Mouse (Mus musculus) adrenal gland (tissue): ENCODE data around the gene Prkg1.
"Not testable (repeated sequence)": the region's sequence is repeated elsewhere in the genome, so short reads cannot be mapped to it uniquely, and the experiment has no call there.

Experiments
- intact Hi-C: fragments of 180-260 bp; cut with DNase I; formaldehyde crosslinking; loops from one replicate; pipeline ENCODE4 v1.15.1; 2025

Prkg1 gene

GRCm38 (mm10) chr19:31337863-31338217 is 427.0 kb downstream of the Prkg1 start:
- intact Hi-C loops, result no loop called here

DNA sequence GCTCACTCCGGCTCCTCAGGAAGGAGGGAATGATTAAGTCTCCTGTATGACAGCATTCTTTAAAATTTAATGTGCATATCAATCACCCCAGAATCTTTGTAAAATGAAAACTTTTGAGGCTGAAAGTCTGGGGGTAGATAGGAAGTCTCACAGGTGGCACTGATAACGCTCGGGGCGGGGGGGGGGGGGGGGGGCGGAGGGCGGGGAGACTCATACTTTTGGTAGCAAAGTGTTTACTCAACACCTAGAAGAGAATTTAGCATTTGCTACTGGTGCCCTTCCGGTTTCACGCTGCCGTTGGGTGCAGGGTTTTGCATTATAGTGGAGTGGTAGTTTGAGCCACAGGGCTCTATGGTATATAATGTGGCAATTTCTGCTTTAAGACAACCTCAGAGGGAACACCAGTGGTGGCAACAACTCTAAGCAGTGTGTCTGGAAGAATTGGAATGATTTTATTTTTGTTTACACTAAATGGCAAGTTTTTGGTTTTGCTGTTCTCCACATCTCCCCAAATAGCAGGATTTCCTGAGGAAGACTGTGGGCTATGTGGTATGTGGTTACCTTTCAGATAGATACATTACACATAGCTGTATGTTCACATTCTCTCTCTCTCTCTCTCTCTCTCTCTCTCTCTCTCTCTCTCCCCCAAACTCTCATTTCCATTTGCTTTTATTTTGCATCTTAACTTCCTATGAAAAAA is 427.5 kb downstream of the Prkg1 start:
- intact Hi-C loops, result no loop called here

DNA sequence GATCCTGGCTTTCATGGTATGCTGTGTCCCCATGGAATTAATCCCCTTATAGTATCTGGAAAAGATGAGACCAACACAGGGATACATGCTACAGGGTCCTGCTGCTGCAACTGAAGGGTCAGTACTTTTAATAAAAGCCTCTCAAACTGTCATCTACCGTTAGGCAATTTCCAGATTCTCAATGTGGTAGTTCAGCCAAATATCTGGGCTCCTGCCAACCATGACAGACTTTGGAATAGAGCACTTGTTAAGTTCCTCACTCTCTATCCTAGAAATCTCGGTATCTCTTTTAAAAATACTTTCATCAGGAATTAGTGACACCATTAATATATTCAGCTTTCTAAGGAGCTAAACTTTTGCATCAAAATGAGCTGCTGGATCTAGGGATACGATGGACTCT is 428.5 kb downstream of the Prkg1 start:
- intact Hi-C loops, result no loop called here

- intact Hi-C loops, result no loop called here
Observed at GRCm38 (mm10) chr19:31329893-31330292, 434.9 kb downstream of the Prkg1 start.

GRCm38 (mm10) chr19:31304760-31305159 is 460.1 kb downstream of the Prkg1 start:
- intact Hi-C loops, result no loop called here

DNA sequence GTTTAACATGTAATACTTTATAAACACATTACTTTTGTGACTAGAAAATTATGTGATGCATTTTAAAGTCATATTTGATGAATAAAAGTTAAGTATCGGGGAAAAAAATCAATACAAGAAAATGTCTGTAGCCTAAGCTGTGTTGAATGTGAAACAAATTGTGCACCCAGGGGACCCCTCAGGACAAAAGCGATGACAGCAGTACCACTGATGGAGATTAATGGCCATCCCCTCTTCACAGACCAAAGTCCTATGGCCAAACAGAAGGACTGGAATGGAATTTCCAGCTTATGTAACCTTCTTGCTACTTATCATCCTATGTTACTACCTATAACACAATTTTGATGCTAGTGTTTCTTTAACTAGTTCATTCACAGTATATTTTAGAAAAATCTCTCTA is 473.6 kb downstream of the Prkg1 start:
- intact Hi-C loops, result no loop called here

DNA sequence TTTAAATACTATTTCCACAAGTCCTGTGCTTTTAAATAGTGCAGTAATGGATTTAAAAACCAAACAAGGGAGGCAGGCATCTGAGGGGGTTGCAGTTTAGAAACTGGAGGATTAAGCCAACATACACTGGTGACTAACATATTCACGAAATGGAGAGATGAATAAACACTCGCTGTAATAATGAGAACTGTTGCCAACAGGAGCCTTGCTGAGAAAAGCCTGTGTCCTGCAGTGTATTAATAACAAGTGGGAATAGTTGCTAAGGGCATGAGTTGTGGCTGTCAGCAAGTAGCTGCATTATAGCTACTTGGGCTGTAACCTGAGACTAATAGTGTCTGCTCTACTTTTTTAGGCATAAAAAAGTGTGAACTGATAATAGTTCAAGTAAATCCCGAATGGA is 480.3 kb downstream of the Prkg1 start:
- intact Hi-C loops, result no loop called here

DNA sequence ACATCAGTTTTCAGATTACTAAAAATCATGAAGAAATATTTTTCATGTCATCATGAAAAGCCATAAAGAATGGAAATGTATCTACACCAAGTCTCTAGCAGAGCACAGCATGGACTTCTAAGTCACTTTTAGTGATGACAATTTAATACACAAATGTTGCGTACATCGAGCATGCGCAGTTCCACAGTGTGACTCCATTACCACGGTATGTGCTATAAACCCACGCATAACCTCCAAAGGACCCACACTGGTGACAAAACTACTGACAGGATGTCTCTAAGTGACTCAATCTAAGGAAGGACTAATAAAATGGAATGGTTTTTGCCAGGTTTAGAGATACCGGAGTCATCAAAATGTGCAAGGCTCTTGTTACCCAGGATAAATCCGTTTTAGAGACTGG is 480.7 kb downstream of the Prkg1 start:
- intact Hi-C loops, result no loop called here

DNA sequence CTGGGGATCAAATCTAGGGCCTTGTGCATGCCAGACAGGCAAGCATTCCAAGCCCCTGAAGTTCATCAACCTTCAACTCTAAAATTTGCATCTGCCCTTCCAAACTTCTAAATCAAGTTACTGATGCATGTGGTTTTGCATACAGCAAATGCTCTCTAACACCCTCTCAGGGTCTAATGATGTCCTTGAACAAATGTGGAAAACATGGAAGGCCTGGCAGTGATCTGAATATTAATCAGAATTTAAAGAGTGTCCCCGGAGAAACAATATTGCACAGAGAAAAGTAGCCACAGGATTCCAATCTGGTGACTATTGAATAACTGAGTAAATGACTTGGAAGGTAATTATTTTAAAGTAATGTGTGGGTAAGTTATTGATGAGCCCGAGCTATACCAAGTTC is 481.2 kb downstream of the Prkg1 start:
- intact Hi-C loops, result no loop called here

DNA sequence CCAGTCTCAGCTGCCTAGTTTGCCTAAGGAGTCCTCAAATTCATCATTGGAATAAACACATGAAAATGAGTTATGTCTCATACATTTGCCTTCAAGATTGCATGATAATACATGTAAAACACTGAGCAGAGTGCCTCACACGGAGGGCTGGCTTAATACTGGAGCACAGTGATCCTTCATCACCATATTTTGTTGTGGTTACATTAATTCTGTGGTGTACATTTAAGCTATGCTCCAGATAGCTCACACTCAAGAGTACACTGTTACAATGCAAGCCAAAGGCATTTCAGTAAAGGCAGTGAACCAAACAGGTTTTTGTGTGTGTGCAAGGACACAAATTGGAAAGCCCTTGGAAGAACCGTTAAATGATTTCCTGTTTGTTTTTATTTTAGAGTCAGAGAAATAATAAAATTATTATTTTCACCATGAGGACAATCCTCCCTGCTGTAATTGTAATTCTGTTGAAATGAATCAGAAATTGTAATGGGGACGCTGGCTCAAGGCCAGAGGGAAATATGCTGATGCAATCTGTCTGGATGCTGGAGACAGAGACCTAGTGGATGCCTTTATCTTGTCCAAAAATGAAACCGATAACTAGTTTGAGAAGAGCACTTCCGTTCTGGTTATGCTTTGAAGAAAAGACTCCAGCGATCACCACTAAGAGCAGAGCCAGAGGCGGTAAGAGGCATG is 484.9 kb downstream of the Prkg1 start:
- intact Hi-C loops, result no loop called here

- intact Hi-C loops, result no loop called here
Observed at GRCm38 (mm10) chr19:31262438-31262837, 502.4 kb downstream of the Prkg1 start.

- intact Hi-C loops, result no loop called here
Observed at GRCm38 (mm10) chr19:31260494-31260893, 504.3 kb downstream of the Prkg1 start.

DNA sequence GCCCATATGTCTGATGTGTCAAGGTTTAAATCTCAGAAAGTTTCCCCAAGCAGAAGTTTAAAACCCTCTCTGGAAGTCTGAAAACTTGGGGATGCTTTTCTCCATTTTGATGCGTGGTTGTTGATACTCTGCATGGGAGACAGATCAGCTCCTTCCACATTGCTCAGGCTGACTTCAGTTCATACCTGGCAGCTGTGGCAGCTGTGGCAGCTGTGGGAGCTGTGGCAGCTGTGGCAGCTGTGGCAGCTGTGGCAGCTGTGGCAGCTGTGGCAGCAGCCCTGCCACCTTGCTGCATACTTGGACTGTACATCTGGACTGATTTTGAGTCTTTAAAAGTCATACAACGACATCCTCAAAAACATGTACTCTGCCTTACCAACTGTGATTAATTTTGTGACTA is 509.1 kb downstream of the Prkg1 start:
- intact Hi-C loops, result no loop called here

DNA sequence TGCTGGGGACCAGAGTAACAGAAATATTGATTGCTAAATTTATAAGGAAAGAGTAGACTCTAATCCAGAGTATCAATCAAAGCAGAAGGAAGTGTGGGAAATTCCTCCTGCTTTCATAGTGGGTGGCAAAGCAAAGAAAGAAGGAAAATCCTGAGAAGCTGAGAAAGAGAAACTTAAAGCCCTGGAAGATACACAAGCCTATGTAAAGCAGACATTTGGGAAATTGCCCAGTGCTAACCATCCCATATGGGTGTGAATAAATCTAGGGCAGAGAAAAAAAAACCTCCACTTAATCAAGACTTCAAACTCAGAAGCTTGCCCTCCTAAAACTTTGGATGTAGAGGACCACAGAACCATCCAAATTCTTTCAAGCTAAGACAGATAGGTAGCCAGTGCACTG is 532.4 kb downstream of the Prkg1 start:
- intact Hi-C loops, result no loop called here

GRCm38 (mm10) chr19:31228385-31228784 is 536.4 kb downstream of the Prkg1 start:
- intact Hi-C loops, result no loop called here

DNA sequence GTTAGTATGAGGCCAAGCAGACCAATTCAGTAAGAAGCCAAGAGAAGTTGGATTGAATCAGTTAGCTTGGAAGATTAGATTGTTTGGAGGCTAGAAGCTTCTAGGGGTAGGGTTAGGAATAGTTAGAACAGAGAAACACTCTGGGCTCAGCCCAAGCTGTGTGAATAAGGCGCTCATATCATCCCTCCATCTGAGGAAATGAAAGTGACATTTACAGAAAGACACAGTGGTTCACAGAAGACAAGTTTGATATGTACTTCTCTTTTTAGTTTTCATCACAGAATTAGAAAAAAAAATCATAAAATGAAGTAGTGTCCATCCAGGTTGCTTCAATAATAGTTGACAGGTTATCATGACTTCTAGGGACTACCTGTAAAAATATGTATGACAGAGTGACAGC is 541.4 kb downstream of the Prkg1 start:
- intact Hi-C loops, result no loop called here

GRCm38 (mm10) chr19:31219261-31219660 is 545.6 kb downstream of the Prkg1 start:
- intact Hi-C loops, result not testable (repeated sequence)

- intact Hi-C loops, result no loop called here
Observed at GRCm38 (mm10) chr19:31210850-31211249, 554.0 kb downstream of the Prkg1 start.

DNA sequence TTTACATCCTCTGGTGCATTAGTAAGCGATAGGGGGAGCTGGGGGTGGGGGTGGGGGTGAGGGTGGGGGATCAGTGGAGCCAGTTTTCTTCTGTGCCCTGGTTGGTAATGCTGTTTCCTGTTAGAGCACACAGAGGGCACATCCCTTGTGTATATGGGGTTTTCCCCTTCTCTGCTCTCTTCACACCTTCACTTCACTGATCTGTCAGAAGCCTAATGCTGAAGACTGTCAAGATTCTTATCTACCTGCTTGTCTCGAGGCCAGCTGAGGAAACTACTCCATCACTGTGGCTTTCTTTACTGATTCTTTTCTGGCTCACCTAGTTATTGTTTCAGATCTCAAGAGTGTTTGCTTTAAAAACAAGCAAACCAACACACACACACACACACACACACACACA is 554.4 kb downstream of the Prkg1 start:
- intact Hi-C loops, result no loop called here

- intact Hi-C loops, result no loop called here
Observed at GRCm38 (mm10) chr19:31199583-31199982, 565.2 kb downstream of the Prkg1 start.

GRCm38 (mm10) chr19:31198461-31198860 is 566.4 kb downstream of the Prkg1 start:
- intact Hi-C loops, result no loop called here

- intact Hi-C loops, result no loop called here
Observed at GRCm38 (mm10) chr19:31197076-31197475, 567.8 kb downstream of the Prkg1 start.

DNA sequence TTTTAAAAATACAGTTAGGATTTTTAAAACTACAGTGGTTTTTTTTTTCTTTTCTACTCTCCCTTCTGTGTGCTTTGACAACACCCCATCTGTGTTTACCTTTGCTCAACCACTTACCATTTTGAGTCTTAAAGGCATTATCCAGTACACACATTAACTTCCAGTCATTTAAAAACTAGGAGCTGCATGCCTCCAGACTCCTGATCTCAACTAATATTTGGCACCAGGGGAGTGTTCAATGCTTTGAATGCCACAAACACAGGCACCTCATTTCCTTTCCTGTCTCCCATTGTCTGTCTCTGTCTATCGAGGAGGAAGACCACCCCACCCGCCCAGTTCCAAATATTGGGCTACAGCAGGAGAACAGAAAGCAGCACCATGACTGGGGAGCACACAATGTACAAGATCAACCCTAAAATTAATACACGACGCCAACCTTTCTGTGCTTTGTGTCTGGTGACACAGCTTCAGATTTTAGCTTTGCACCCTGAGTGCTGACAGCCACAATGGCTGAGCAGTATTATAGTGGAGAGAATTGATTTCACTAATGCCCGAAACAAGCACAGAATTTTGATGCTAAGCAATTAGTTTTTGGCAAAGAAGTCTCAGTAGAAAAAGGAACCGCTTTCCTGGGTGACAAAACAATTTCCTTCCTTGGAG is 576.1 kb downstream of the Prkg1 start:
- intact Hi-C loops, result no loop called here
